Mouse (Mus musculus): ENCODE results near the gene Nes. TPM values are rescaled to one million over a fixed set of nuclear protein-coding genes. Genes with fewer than 3 reads are reported as not detected.

The Nes gene
- polyA plus RNA-seq, 1 experiment from 2014 or later: 5.7 TPM

DNA sequence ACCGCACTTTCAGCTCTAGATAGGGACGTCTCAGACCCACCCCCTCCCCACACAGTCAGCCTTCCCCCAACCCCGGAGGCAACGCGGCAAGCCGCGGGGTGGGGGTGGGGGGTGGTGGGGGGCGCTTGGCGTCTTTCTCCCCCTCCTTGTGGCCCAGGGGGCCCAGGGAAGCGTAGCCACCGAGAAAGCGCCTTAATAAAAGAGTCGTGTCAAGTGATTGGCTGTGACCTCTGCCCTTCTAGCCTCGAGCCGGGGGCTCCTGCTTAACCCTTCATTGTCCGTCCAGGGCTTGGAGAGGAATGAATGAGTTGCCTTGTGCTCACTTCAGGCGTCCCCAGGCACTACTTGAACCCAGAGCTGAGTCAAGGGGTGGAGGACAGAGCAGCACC, 23.1 kb upstream of the Nes start:
- DNase-seq (ENCODE audit: low spot score) (no peak), ATAC-seq (ENCODE audit: low FRiP score, low TSS enrichment) (no peak)
- Histone ChIP-seq H3K4me3 (ENCODE audit: low read depth, low read length) (peak overlapping the region; percentile 22), H3K4me2 (replicated peaks; ENCODE audit: low read depth) (peak overlapping the region; percentile 50), H3K27me3 (ENCODE audit: control insufficient read depth, insufficient read depth, low read length) (no peaks in the 10 kb centered on the region), H3K9ac (ENCODE audit: low read length) (0 out of 2 replicates have a peak overlapping the region, but pooled peaks have one; percentile 31), H3K4me1 (replicated peaks; ENCODE audit: control insufficient read depth, insufficient read depth) (peaks cover 3% of the 10 kb centered on the region), H3K9me3 (ENCODE audit: control insufficient read depth, low read length) (no peaks in the 10 kb centered on the region), H3K36me3 (ENCODE audit: control insufficient read depth, insufficient read depth, low read length) (no peaks in the 10 kb centered on the region), H3K27ac (replicated peaks) (no peak overlapping the region)
- 2% methylated on average over 16 of the region's 17 CpGs for WGBS
- TF ChIP-seq CTCF (IDR thresholded peaks at IDR 0.05; ENCODE audit: low read depth) (no peak), EP300 (optimal IDR thresholded peaks at IDR 0.05) (no peak)

DNA sequence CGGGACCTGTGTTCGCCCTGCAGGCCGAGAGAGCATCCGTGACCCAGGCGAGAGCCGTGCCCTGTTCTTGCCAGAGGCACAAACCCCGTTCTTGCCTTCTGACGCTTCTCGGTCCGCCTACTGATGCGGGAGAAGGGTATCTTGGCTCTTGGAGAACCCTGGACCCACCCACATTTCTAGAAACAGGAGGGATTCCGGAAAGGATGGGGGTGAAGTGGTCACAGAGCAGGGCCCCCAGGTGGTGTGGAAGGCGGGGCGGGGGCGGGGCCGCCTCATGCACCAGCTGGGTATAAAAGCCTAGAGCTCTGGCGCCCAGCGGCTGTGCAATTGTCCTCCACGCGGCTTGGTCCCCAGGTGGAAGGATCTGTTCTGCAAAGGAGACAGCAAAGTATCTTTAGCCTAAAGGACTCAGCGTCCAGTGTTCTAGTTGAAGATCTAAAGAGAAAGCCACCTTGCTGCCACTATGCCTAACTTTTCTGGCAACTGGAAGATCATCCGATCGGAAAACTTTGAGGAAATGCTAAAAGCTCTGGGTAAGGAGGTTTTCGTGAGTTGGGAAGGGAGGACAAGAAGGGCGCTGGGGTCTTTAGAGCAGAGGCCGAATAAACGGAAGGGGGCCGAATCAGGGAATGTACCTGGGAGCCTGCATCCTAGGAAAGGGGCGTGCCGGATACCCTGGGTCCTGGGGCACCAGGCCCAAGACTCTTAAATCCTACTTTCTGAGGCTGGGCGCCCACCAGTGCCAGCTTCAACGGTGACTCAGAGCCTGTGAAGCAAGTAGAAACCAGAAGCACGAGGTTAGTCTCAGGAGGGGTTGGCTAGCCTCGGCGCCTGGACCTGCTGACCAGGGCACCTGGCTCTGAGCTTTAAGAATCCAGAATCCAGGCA, 22.3 kb upstream of the Nes start, which contains the start of gene Crabp2:
TSS of gene Crabp2 (plus strand) at position 289 of the 888 bp plus-strand sequence.
- no peak for ATAC-seq (ENCODE audit: low FRiP score, low TSS enrichment)
- no peak for TF ChIP-seq CTCF (IDR thresholded peaks at IDR 0.05; ENCODE audit: low read depth)
- TF ChIP-seq EP300 (optimal IDR thresholded peaks at IDR 0.05): no peak
- 9% methylated on average over 35 of the region's 35 CpGs for WGBS

GRCm38 (mm10) chr3:87949266-87949954, 21.5 kb upstream of the Nes start:
- H3K9me3 ChIP-seq (ENCODE audit: control insufficient read depth, low read length): no peaks in the 10 kb centered on the region
- ATAC-seq (ENCODE audit: low FRiP score, low TSS enrichment): no peak
- 33% methylated on average over 14 of the region's 16 CpGs for WGBS
- no peak for DNase-seq (ENCODE audit: low spot score)
- H3K4me3 ChIP-seq (ENCODE audit: low read depth, low read length): no peak overlapping the region
- H3K4me2 ChIP-seq (replicated peaks; ENCODE audit: low read depth): no peak overlapping the region; the same call in 1 of the 2 replicates
- no peak for TF ChIP-seq EP300 (optimal IDR thresholded peaks at IDR 0.05)
- no peak for TF ChIP-seq CTCF (IDR thresholded peaks at IDR 0.05; ENCODE audit: low read depth)
- peaks cover 3% of the 10 kb centered on the region for H3K4me1 ChIP-seq (replicated peaks; ENCODE audit: control insufficient read depth, insufficient read depth)
- H3K9ac ChIP-seq (ENCODE audit: low read length): no peak overlapping the region
- H3K27ac ChIP-seq (replicated peaks): no peak overlapping the region
- H3K36me3 ChIP-seq (ENCODE audit: control insufficient read depth, insufficient read depth, low read length): no peaks in the 10 kb centered on the region
- H3K27me3 ChIP-seq (ENCODE audit: control insufficient read depth, insufficient read depth, low read length): no peaks in the 10 kb centered on the region

More for the DNA sequence above, 22.3 kb upstream of the Nes start, which contains the start of gene Crabp2:
- H3K9ac ChIP-seq (ENCODE audit: low read length): 0 out of 2 replicates have a peak within 1 kb of the TSS, but pooled peaks have one; percentile 31
- H3K4me1 ChIP-seq (replicated peaks; ENCODE audit: control insufficient read depth, insufficient read depth): peaks cover 3% of the 10 kb centered on the region
- peak within 1 kb of the TSS; percentile 50 for H3K4me2 ChIP-seq (replicated peaks; ENCODE audit: low read depth)
- no peaks in the 10 kb centered on the region for H3K36me3 ChIP-seq (ENCODE audit: control insufficient read depth, insufficient read depth, low read length)
- H3K9me3 ChIP-seq (ENCODE audit: control insufficient read depth, low read length): no peaks in the 10 kb centered on the region
- peak; percentile 31 for DNase-seq (ENCODE audit: low spot score)
- peak within 1 kb of the TSS; percentile 22 for H3K4me3 ChIP-seq (ENCODE audit: low read depth, low read length)
- H3K27me3 ChIP-seq (ENCODE audit: control insufficient read depth, insufficient read depth, low read length): no peaks in the 10 kb centered on the region
- no peak within 1 kb of the TSS for H3K27ac ChIP-seq (replicated peaks)

DNA sequence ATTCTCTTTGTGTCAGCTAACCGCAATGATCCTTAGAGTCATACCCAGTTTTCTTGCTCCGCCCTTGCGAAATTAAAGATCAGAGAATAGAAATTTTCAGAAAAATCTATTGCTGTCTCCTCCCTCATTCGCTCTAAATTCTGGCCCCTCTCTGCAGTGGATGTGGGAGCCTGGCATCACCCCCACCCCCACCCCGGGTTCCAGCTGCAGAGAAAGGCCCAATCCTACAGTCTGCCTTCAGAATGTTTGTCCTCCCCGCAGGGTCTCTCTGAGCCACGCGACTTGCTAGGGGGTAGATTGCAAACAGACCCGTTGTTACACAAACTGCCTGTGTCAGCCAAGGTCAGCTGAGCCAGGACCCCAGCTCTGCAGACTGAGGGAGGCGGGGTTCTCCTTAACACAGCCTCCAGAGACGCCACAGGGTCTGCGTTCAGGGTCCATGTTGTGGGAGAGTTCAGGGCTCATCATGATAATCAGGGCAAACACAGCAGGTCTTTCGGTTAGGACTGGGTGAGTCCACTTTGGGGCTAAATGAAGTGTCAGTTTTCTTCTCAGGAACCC, 20.8 kb upstream of the Nes start:
- Histone ChIP-seq H3K9ac (ENCODE audit: low read length) (no peak overlapping the region), H3K36me3 (ENCODE audit: control insufficient read depth, insufficient read depth, low read length) (no peaks in the 10 kb centered on the region), H3K9me3 (ENCODE audit: control insufficient read depth, low read length) (no peaks in the 10 kb centered on the region), H3K4me2 (replicated peaks; ENCODE audit: low read depth) (no peak overlapping the region), H3K27ac (replicated peaks) (no peak overlapping the region), H3K27me3 (ENCODE audit: control insufficient read depth, insufficient read depth, low read length) (no peaks in the 10 kb centered on the region), H3K4me3 (ENCODE audit: low read depth, low read length) (no peak overlapping the region), H3K4me1 (replicated peaks; ENCODE audit: control insufficient read depth, insufficient read depth) (no peaks in the 10 kb centered on the region; the same call in none of the 2 replicates)
- DNase-seq (ENCODE audit: low spot score) (no peak), ATAC-seq (ENCODE audit: low FRiP score, low TSS enrichment) (no peak)
- 38% methylated on average over 13 of the region's 13 CpGs for WGBS
- TF ChIP-seq EP300 (optimal IDR thresholded peaks at IDR 0.05) (no peak), CTCF (IDR thresholded peaks at IDR 0.05; ENCODE audit: low read depth) (no peak)

GRCm38 (mm10) chr3:87951946-87952345, 18.9 kb upstream of the Nes start:
- TF ChIP-seq CTCF (IDR thresholded peaks at IDR 0.05; ENCODE audit: low read depth) (no peak), EP300 (optimal IDR thresholded peaks at IDR 0.05) (no peak)
- Histone ChIP-seq H3K27ac (replicated peaks) (peak overlapping the region; percentile 61; the same call in 1 of the 2 replicates), H3K27me3 (ENCODE audit: control insufficient read depth, insufficient read depth, low read length) (no peaks in the 10 kb centered on the region), H3K36me3 (ENCODE audit: control insufficient read depth, insufficient read depth, low read length) (no peaks in the 10 kb centered on the region), H3K4me3 (ENCODE audit: low read depth, low read length) (peak overlapping the region; percentile 23), H3K4me2 (replicated peaks; ENCODE audit: low read depth) (peak overlapping the region; percentile 47), H3K4me1 (replicated peaks; ENCODE audit: control insufficient read depth, insufficient read depth) (no peaks in the 10 kb centered on the region; the same call in none of the 2 replicates), H3K9ac (ENCODE audit: low read length) (no peak overlapping the region), H3K9me3 (ENCODE audit: control insufficient read depth, low read length) (no peaks in the 10 kb centered on the region)
- ATAC-seq (ENCODE audit: low FRiP score, low TSS enrichment): no peak
- 34% methylated on average over 12 of the region's 12 CpGs for WGBS
- DNase-seq (ENCODE audit: low spot score): no peak
